Comparison of ENCODE assay signal across 7 mouse cellular contexts in the genomic region with DNA sequence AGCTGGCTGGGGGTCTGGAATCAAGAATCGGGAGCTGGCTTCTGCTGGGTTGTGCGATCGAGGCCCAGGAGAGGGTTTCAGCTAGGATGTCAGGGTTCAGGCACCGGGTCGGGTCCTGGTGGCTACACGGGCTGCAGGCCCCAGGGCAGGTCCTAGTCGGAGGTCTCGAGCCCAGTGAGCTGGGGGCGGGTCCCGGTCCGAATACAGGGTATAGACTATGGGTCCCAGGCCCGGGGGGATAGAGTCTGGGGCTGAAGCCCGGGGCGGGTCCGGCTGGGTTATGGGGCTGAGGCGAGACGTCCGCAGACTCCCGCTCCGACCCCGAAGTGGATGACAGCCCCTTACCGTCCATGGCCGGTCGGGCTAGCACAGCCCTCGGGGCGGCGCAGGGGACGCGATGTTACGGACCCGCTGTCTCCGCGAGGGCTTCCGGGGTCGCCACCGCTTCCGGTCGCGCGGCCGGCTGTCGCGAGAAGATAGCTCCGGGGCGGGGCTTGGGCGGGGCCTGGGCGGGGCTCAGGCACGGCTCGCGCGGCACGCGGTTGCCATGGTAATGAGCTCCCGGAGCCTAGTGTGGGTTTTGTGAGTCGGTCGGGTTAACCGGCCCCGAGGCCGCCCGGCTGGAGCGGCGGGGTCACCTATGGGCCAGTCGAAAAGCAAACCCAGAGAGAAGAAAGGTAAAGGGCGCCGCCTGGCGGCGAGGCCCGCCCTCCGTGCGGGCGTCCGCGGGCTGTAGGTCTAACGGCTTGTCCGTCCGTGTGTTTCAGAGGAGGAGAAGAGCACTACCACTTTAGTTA. TPM values are rescaled to one million over a fixed set of nuclear protein-coding genes. Genes with fewer than 3 reads are reported as not detected.
DNase-seq lines count a peak whose midpoint lies in the region; ATAC-seq lines count a peak whose summit lies in the region.

TSS of gene Chmp1a (minus strand) at position 443 of the 797 bp plus-strand sequence.
TSS of gene Spata33 (plus strand) at position 512 of the 797 bp plus-strand sequence.

- intact Hi-C loops in left cerebral cortex, postnatal 4 days (cut with DNase I) = no loop called here

- peak within 1 kb of the TSS; percentile 77 for H3K4me3 ChIP-seq in intestine, embryonic 14.5 days (ENCODE audit: low read depth, low read length)
- peak within 1 kb of the TSS; percentile 89 for H3K4me3 ChIP-seq in midbrain, embryonic 11.5 days (ENCODE audit: low read depth, low read length)

- DNase-seq in adrenal gland, adult 8-10 months = peak; percentile 93
- peak; percentile 97 for DNase-seq in embryo, embryonic 11 days
- DNase-seq in gastrocnemius, postnatal 25 days = peak; percentile 90
- peak; percentile 98 for DNase-seq in intestine, embryonic 14.5 days (ENCODE audit: low spot score)
- peak; percentile 95 for DNase-seq in left cerebral cortex, postnatal 4 days
- DNase-seq in midbrain, embryonic 11.5 days (ENCODE audit: low spot score, missing footprints) = peak; percentile 99
- DNase-seq in right cerebral cortex, postnatal 4 days = peak; percentile 91

- H3K36me3 ChIP-seq in intestine, embryonic 14.5 days (ENCODE audit: control insufficient read depth, insufficient read depth, low read length) = peaks cover 27% of the 10 kb centered on the region
- peaks cover 13% of the 10 kb centered on the region for H3K36me3 ChIP-seq in midbrain, embryonic 11.5 days (ENCODE audit: control insufficient read depth, insufficient read depth, low read length)

- H3K9ac ChIP-seq in intestine, embryonic 14.5 days (ENCODE audit: low read length) = peak within 1 kb of the TSS; percentile 96
- H3K9ac ChIP-seq in midbrain, embryonic 11.5 days (ENCODE audit: low read length) = peak within 1 kb of the TSS; percentile 92

- H3K27me3 ChIP-seq in intestine, embryonic 14.5 days (replicated peaks; ENCODE audit: control insufficient read depth, insufficient read depth, low read length) = no peaks in the 10 kb centered on the region
- no peaks in the 10 kb centered on the region for H3K27me3 ChIP-seq in midbrain, embryonic 11.5 days (ENCODE audit: control insufficient read depth, insufficient read depth, low read length)

- peak within 1 kb of the TSS; percentile 29; the same call in 1 of the 2 replicates for H3K27ac ChIP-seq in intestine, embryonic 14.5 days (ENCODE audit: low read depth)
- peak within 1 kb of the TSS; percentile 62; the same call in 1 of the 2 replicates for H3K27ac ChIP-seq in midbrain, embryonic 11.5 days (ENCODE audit: low read depth, low read length)

- ATAC-seq in intestine, embryonic 14.5 days (replicated peaks; ENCODE audit: low FRiP score, low TSS enrichment, low read depth) = peak; percentile 91
- peak; percentile 98 for ATAC-seq in midbrain, embryonic 11.5 days (ENCODE audit: low FRiP score)

- 1% methylated on average over 76 of the region's 76 CpGs for WGBS in intestine, embryonic 14.5 days
- WGBS in midbrain, embryonic 11.5 days = 1% methylated on average over 76 of the region's 76 CpGs

- H3K4me2 ChIP-seq in intestine, embryonic 14.5 days (ENCODE audit: low read length) = peak within 1 kb of the TSS; percentile 95
- H3K4me2 ChIP-seq in midbrain, embryonic 11.5 days = peak within 1 kb of the TSS; percentile 74

- peaks cover 17% of the 10 kb centered on the region for H3K4me1 ChIP-seq in intestine, embryonic 14.5 days (replicated peaks; ENCODE audit: control insufficient read depth, insufficient read depth, low read length)
- peaks cover 16% of the 10 kb centered on the region for H3K4me1 ChIP-seq in midbrain, embryonic 11.5 days (ENCODE audit: control insufficient read depth, insufficient read depth, low read length)

- H3K9me3 ChIP-seq in intestine, embryonic 14.5 days (ENCODE audit: control insufficient read depth, low read length) = no peaks in the 10 kb centered on the region
- H3K9me3 ChIP-seq in midbrain, embryonic 11.5 days (ENCODE audit: control insufficient read depth, low read length) = no peaks in the 10 kb centered on the region

RNA-seq across cellular contexts. Expression of gene Chmp1a, which starts in this region (rescaled TPM):
- 100 to 1,000 TPM; 112 to 141 (median 134) TPM for total RNA-seq in adrenal gland, adult 8-10 months (2022)
- total RNA-seq in gastrocnemius, postnatal 25 days (2021) = 10 to 100 TPM; 36.7 to 52.8 TPM
- 107 and 110 TPM in 2 replicates for polyA plus RNA-seq in intestine, embryonic 14.5 days (2014; fragmentation: Nextera tagmentation; extraction: Ambion mirVana)
- total RNA-seq in left cerebral cortex, postnatal 4 days (2021) = 100 to 1,000 TPM; 103 to 129 TPM
- 92.7 and 104 TPM in 2 replicates for polyA plus RNA-seq in midbrain, embryonic 11.5 days (2014; fragmentation: Nextera tagmentation; extraction: Ambion mirVana)

RNA-seq across cellular contexts. Expression of gene Spata33, which starts in this region (rescaled TPM):
- 1 to 10 TPM; 1.7 to 7.6 (median 4.4) TPM for total RNA-seq in adrenal gland, adult 8-10 months (2022)
- total RNA-seq in gastrocnemius, postnatal 25 days (2021) = 1 to 10 TPM in 1 of 2 experiments, under 1 TPM in 1; 0.91 to 1.2 TPM
- polyA plus RNA-seq in intestine, embryonic 14.5 days (2014; fragmentation: Nextera tagmentation; extraction: Ambion mirVana) = 3.1 and 3.3 TPM in 2 replicates
- total RNA-seq in left cerebral cortex, postnatal 4 days (2021) = 1 to 10 TPM; 7.3 to 8.9 TPM
- polyA plus RNA-seq in midbrain, embryonic 11.5 days (2014; fragmentation: Nextera tagmentation; extraction: Ambion mirVana) = 5.9 and 6.0 TPM in 2 replicates

Comparison
In these comparisons a context has a peak if more than half of its experiments do, and no peak if none do; other contexts are left out.
1. Peak in every context shown above with its lines: DNase-seq, ATAC-seq, H3K4me3 ChIP-seq and H3K27ac ChIP-seq.